Mouse (Mus musculus): Measurements from ENCODE around the gene Letmd1. TPM values are rescaled to one million over a fixed set of nuclear protein-coding genes. Genes with fewer than 3 reads are reported as not detected.

Letmd1 gene
- 44.3 TPM for total RNA-seq (2023)

GRCm38 (mm10) chr15:100468295-100469188, at the start of gene Letmd1:
Gene Letmd1, plus strand, starts transcription at chr15:100469023.

GRCm38 (mm10) chr15:100421758-100422197, 47.0 kb upstream of the Letmd1 start, which contains the start of gene Gm5475:
Gene Gm5475, plus strand, starts transcription at chr15:100422147.

DNA sequence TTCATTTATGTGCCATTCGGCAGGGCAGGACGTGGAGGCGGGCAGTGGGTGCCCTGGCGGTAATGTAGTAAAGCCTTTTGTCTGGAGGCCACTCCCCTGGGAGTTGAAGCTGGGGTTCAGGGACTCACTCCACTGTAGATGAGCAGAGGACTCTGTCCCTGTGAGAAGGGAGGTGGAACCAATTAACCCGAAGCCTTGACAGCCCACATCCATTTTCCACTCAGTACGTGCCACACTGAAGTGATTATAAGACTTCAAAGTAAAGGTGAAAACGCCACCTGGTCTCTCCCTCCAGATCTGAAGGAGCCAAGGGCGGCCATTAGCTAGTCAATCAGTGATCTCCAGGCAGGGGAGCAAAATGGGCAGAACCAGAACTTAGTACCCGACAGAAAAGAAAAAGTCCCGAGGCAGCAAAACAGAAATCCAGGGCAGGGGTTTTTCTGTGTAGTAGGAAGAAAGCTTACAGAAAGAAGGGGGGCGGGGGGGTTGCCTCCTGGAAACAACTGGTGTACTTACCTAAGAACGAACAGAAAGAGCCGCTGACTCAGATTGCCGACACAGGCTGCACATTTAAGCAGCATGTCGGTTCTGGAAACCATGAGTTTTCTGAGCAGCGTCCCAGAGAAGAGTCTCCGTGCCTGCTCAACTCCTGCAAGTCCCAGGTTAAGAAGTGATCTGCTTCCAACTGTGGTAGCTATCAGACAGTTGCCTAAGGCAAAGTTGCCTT, 44.3 kb upstream of the Letmd1 start, which contains the start of gene Slc11a2:
Slc11a2 (minus strand) TSS at position 677 of the 727 bp plus-strand sequence.

DNA sequence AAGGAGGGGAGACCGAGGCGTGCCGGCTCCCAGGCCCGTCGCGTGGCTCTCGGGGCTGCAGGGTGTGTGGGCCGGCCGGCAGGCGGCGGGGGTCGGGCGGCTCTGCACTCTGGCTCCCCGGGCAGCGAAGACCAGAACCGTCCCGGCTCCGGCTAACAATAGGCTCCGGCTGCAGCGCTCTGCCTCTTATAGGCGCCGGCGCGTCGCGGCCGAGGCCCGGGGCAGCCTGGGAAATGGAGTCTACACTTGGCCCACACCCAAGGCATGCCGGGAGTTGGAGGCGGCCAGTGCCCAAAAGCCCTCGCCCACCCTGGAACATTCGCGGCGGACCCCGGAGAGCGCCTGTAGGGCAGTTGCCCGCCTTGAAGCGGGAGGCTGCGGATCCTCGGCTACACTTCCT, 26.3 kb downstream of the Letmd1 start, which contains the start of gene Csrnp2:
Csrnp2 (minus strand) TSS at position 387 of the 400 bp plus-strand sequence.

Other genes starting within 250 kb of the Letmd1 start
- 102 TPM for gene Atf1, start 241.2 kb upstream of the Letmd1 start, total RNA-seq (2023)
- not detected for gene Tmprss12, start 188.2 kb upstream of the Letmd1 start, total RNA-seq (2023)
- 18.4 TPM for gene Mettl7a1, start 164.9 kb upstream of the Letmd1 start, total RNA-seq (2023)
- gene Mettl7a3, start 134.1 kb upstream of the Letmd1 start, total RNA-seq (2023), result not detected
- gene Methig1, start 115.9 kb upstream of the Letmd1 start, total RNA-seq (2023), result not detected
- not detected for gene Mettl7a2, start 115.8 kb upstream of the Letmd1 start, total RNA-seq (2023)
- not detected for gene Higd1c, start 104.5 kb upstream of the Letmd1 start, total RNA-seq (2023)
- not detected for gene Gm5475, start 46.9 kb upstream of the Letmd1 start, total RNA-seq (2023)
- 36.1 TPM for gene Slc11a2, start 44.0 kb upstream of the Letmd1 start, total RNA-seq (2023)
- 9.8 TPM for gene Csrnp2, start 26.5 kb downstream of the Letmd1 start, total RNA-seq (2023)
- 11.7 TPM for gene Tfcp2, start 83.0 kb downstream of the Letmd1 start, total RNA-seq (2023)
- 62.9 TPM for gene Pou6f1, start 131.0 kb downstream of the Letmd1 start, total RNA-seq (2023)
- 385 TPM for gene Dazap2, start 146.3 kb downstream of the Letmd1 start, total RNA-seq (2023)
- 4.3 TPM for gene Smagp, start 167.9 kb downstream of the Letmd1 start, total RNA-seq (2023)
- 420 TPM for gene Bin2, start 200.5 kb downstream of the Letmd1 start, total RNA-seq (2023)
- 4.0 TPM for gene Cela1, start 218.9 kb downstream of the Letmd1 start, total RNA-seq (2023)

All from CD4-positive naive resting alpha-beta T cell, adult 57 days (primary cell).